Mouse (Mus musculus): ENCODE results near the gene Hoxa10. TPM values are rescaled to one million over a fixed set of nuclear protein-coding genes. Genes with fewer than 3 reads are reported as not detected.

Hoxa10 gene
- polyA plus RNA-seq, 1 experiment from 2014 or later = not detected

GRCm38 (mm10) chr6:52252775-52253376 lies 12.2 kb upstream of the Hoxa10 start:
- H3K9ac ChIP-seq (replicated peaks) = no peak overlapping the region
- no peaks in the 10 kb centered on the region for H3K9me3 ChIP-seq (ENCODE audit: low read length)
- H3K27me3 ChIP-seq (ENCODE audit: insufficient read depth, low read length) = peaks cover 97% of the 10 kb centered on the region
- H3K4me1 ChIP-seq (ENCODE audit: insufficient read depth) = no peaks in the 10 kb centered on the region
- H3K36me3 ChIP-seq (replicated peaks; ENCODE audit: insufficient read depth, low read length) = no peaks in the 10 kb centered on the region
- no peak overlapping the region for H3K4me3 ChIP-seq (ENCODE audit: low read depth, low read length)
- H3K27ac ChIP-seq (ENCODE audit: low read depth) = no peak overlapping the region
- TF ChIP-seq CTCF (IDR thresholded peaks at IDR 0.05; ENCODE audit: low read depth) (no peak), EP300 (IDR thresholded peaks at IDR 0.05; ENCODE audit: low read depth) (no peak)
- no peak overlapping the region for H3K4me2 ChIP-seq (ENCODE audit: low read depth, low read length)
- DNase-seq = no peak
- no peak for ATAC-seq
- 2% methylated on average over 35 of the region's 35 CpGs for WGBS (ENCODE audit: insufficient replicate concordance)

- H3K4me3 ChIP-seq (ENCODE audit: low read depth, low read length) = no peak overlapping the region
- DNase-seq (no peak), ATAC-seq (no peak)
- H3K9ac ChIP-seq (replicated peaks) = no peak overlapping the region
- no peaks in the 10 kb centered on the region for H3K9me3 ChIP-seq (ENCODE audit: low read length)
- H3K36me3 ChIP-seq (replicated peaks; ENCODE audit: insufficient read depth, low read length) = no peaks in the 10 kb centered on the region
- 5% methylated on average over 24 of the region's 24 CpGs for WGBS (ENCODE audit: insufficient replicate concordance)
- no peak overlapping the region for H3K27ac ChIP-seq (ENCODE audit: low read depth)
- TF ChIP-seq CTCF (IDR thresholded peaks at IDR 0.05; ENCODE audit: low read depth) (no peak), EP300 (IDR thresholded peaks at IDR 0.05; ENCODE audit: low read depth) (no peak)
- no peak overlapping the region for H3K4me2 ChIP-seq (ENCODE audit: low read depth, low read length)
- H3K27me3 ChIP-seq (ENCODE audit: insufficient read depth, low read length) = peaks cover 97% of the 10 kb centered on the region
- H3K4me1 ChIP-seq (ENCODE audit: insufficient read depth) = no peaks in the 10 kb centered on the region
Measured at GRCm38 (mm10) chr6:52252016-52252774, 11.5 kb upstream of the Hoxa10 start.

- Histone ChIP-seq H3K27ac (ENCODE audit: low read depth) (no peak overlapping the region), H3K4me3 (ENCODE audit: low read depth, low read length) (no peak overlapping the region), H3K9ac (replicated peaks) (no peak overlapping the region), H3K4me2 (ENCODE audit: low read depth, low read length) (no peak overlapping the region), H3K36me3 (replicated peaks; ENCODE audit: insufficient read depth, low read length) (no peaks in the 10 kb centered on the region), H3K27me3 (ENCODE audit: insufficient read depth, low read length) (peaks cover 98% of the 10 kb centered on the region), H3K9me3 (ENCODE audit: low read length) (no peaks in the 10 kb centered on the region), H3K4me1 (ENCODE audit: insufficient read depth) (no peaks in the 10 kb centered on the region)
- ATAC-seq (no peak), DNase-seq (no peak)
- TF ChIP-seq EP300 (IDR thresholded peaks at IDR 0.05; ENCODE audit: low read depth) = no peak
- no peak for TF ChIP-seq CTCF (IDR thresholded peaks at IDR 0.05; ENCODE audit: low read depth)
- WGBS (ENCODE audit: insufficient replicate concordance) = 10% methylated on average over 7 of the region's 7 CpGs
Measured at GRCm38 (mm10) chr6:52251177-52251879, 10.7 kb upstream of the Hoxa10 start.

GRCm38 (mm10) chr6:52249826-52250225 lies 9.2 kb upstream of the Hoxa10 start:
- TF ChIP-seq CTCF (IDR thresholded peaks at IDR 0.05; ENCODE audit: low read depth) = no peak
- TF ChIP-seq EP300 (IDR thresholded peaks at IDR 0.05; ENCODE audit: low read depth) = no peak
- Histone ChIP-seq H3K4me1 (ENCODE audit: insufficient read depth) (peaks cover 6% of the 10 kb centered on the region; the same call in 1 of the 2 replicates), H3K4me3 (ENCODE audit: low read depth, low read length) (no peak overlapping the region), H3K9ac (replicated peaks) (no peak overlapping the region), H3K27ac (ENCODE audit: low read depth) (no peak overlapping the region), H3K36me3 (replicated peaks; ENCODE audit: insufficient read depth, low read length) (no peaks in the 10 kb centered on the region), H3K4me2 (ENCODE audit: low read depth, low read length) (no peak overlapping the region), H3K9me3 (ENCODE audit: low read length) (no peaks in the 10 kb centered on the region), H3K27me3 (ENCODE audit: insufficient read depth, low read length) (peaks cover 99% of the 10 kb centered on the region)
- no peak for ATAC-seq
- no peak for DNase-seq
- WGBS (ENCODE audit: insufficient replicate concordance) = 2% methylated on average over 4 of the region's 4 CpGs

- Histone ChIP-seq H3K4me3 (ENCODE audit: low read depth, low read length) (no peak overlapping the region), H3K9ac (replicated peaks) (no peak overlapping the region), H3K9me3 (ENCODE audit: low read length) (no peaks in the 10 kb centered on the region), H3K36me3 (replicated peaks; ENCODE audit: insufficient read depth, low read length) (no peaks in the 10 kb centered on the region), H3K4me2 (ENCODE audit: low read depth, low read length) (no peak overlapping the region), H3K27me3 (ENCODE audit: insufficient read depth, low read length) (peaks cover 99% of the 10 kb centered on the region), H3K4me1 (ENCODE audit: insufficient read depth) (peaks cover 8% of the 10 kb centered on the region; the same call in 1 of the 2 replicates), H3K27ac (ENCODE audit: low read depth) (no peak overlapping the region)
- ATAC-seq (no peak), DNase-seq (no peak)
- 1% methylated on average over 16 of the region's 16 CpGs for WGBS (ENCODE audit: insufficient replicate concordance)
- TF ChIP-seq CTCF (IDR thresholded peaks at IDR 0.05; ENCODE audit: low read depth) = no peak
- TF ChIP-seq EP300 (IDR thresholded peaks at IDR 0.05; ENCODE audit: low read depth) = no peak
Measured at GRCm38 (mm10) chr6:52249415-52249738, 8.7 kb upstream of the Hoxa10 start.

Data from liver, postnatal 0 days (tissue).